Mouse (Mus musculus) spleen, postnatal 4 days (tissue): ENCODE data around the gene Magohb.

Source experiments
- DNase-seq, 2 experiments: peaks; one replicate each; pipeline ENCODE4 v3.0.0; 2022; ENCODE audit warnings: low spot score in 2 of 2

Gene Magohb

GRCm38 (mm10) chr6:131262009-131262408 lies 31.0 kb downstream of the Magohb start:
- DNase-seq, result no peak

DNA sequence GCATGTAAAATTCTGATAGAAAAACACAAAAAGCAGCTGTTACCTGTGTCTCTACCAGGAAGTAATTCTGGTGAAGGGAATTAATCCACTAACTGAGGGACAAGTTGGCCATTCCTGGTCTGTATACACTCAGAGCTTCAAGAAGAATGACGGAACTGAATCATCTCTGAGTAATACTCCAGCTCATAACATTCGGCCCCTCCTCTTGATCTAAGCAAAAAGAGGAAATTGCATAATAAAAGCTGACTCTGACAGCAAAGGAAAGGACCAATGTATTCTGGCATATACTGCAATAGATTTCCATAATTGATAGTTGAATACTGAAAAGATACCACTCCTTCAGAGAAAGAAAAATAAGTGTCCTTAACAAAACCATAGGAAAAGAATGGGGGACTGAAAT lies 45.8 kb downstream of the Magohb start, which contains the start of gene Klra2:
TSS of gene Klra2 (minus strand) at position 157 of the 400 bp plus-strand sequence.
- DNase-seq, result no peak

DNA sequence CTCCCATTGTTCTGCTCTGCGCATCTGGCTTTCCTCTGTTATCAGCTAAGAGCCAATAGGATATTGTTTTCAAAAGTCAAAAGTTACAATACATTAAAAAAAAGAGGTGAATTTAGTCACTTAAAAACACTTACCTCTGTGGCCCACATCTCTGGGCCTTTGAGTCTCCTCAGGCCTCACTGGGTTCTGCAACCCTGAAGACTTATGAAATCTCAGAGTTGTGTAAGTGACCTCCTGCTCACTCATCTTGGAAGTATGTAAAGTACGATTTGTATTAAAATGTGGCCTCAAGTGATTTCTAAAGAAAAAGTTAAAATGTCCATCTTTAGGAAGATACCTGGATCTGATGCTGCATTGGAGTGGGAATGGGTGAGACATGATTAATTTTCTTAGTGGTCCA lies 48.0 kb downstream of the Magohb start:
- DNase-seq, result no peak
